Mouse (Mus musculus): ENCODE measurements around the gene Clec16a.

The Clec16a gene

DNA sequence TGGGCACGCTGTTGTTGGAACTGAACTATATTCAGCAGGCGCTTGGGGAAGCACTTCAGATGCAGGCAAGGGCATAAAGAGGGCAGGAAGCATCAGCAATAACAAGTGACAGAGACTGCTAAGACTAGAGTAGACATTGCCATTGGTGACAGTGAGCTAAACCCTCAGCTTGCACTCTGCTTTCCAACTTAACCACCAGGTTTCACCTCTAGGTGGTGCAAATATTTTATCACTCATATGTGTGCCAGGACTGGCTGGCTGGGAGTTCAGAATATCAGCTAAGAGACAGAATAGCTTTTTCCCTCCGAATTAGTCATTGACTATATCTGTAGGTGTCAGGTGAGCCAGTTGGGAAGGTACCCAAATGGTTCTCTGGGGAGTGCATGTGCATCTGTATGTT lies 41.4 kb downstream of the Clec16a start:
- DNase-seq = peak; percentile 38

DNA sequence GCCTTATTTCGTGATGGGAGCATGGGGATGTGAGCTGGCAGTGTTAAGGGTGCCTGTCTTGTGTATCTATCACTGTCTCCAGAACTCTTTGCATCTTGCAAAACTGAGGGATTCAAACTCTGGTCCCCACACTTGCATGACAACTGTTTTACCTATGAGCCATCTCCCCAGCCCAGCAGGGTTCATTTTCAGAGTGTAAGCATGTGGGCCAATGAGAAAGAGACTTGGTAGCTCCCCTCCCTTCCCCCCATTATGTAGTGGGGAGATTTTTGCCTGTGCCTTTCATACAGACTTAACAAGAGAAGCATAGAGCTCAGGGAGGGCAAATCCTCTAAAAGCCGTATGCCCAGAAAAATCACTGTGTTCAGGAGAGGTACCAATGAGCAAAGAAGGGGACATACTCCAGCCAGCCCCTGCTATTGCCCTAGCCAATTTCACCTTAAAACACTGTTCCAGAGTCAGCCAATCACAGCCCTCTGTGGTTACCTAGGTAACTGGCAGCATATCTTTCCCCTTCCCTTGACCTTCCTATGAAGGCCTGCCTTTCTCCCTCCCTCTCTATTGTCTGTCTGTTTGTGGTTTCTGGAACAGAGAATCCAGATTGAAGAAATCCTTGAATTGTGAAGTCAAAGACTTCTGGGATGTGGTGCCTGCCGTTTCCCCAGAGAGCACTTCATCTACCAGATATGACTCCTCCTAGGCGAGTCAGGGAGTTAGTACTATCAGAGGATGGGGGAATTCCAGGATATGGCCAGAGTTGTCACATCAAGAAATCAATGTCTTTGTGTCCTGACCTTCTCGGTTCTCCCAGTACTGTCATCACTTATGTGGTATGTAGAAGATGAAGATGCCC lies 55.0 kb downstream of the Clec16a start:
- no peak for DNase-seq

DNA sequence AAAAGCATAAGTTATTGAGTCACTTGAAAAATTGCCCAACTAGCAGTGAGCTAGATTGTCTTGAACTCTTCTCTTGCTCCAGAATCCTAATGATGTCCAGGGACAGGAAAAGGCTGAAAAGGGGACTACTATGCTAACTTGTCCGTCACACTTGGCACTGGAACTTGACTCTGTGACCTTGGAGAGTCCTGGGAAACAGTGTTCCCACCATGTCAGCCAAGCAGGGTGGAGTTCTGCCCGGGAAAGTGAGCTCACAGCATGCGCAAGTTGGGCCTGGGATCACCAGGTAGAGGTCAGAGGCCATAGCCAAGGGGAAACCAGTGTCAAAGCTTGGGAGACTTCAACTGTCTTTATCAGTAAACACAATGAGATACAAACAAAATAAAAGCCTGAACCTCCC lies 62.7 kb downstream of the Clec16a start:
- no peak for DNase-seq

DNA sequence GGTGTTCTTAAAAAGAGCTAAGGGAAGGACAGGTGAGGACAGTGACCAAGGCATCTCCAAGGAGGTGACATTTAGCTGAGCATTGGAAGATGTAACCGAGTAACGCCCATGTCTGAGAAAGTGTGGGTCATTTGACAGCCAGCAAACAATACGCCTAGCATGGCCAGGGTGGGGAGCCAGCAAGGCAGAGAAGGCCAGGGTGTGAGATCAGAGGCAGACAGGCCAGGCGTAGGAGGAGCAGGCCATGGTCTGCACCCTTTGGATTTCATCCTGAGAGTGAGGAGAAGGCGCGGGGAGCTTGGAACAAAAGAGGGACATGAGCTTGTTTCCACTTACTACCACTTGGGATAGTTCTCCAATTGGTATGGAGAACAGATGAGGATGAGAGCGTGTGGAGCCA lies 64.8 kb downstream of the Clec16a start:
- no peak for DNase-seq

DNA sequence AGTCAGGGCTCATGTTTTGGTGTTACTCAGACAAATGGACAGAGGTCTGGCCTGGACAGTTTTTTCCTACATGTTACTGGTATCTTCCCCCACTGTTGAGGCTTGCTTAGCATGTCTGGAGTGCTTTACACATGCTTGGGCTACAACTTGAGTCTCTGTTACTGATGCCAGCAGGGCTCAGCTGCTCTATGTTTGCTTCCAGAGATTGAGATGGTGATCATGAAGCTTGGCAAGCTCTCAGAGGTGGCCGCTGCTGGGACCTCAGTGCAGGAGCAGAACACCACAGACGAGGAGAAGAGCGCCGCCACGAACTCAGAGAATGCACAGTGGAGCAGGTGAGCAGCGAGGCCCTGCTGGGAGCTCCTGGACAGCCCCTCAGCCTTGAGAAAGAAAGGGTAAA lies 65.7 kb downstream of the Clec16a start:
- DNase-seq = no peak

DNA sequence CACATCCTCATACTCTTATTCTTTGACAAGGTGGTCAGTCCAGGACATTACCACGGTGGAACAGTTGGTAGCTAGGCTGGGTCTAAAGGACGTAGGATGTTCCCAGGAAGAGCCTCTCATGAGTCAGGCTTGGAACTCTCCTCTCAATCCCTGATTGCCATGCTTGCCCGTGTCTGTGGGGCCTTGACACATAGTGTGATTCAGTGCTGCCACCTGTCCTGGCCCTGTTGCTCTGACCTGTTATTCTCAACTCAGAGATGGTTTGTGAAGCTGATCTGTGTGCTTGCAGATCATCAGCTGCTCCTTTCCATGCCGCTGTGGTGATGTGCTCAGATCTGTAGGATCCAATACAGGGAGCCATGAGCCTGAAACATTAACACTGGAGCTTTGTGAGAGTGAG lies 66.2 kb downstream of the Clec16a start:
- DNase-seq = no peak

DNA sequence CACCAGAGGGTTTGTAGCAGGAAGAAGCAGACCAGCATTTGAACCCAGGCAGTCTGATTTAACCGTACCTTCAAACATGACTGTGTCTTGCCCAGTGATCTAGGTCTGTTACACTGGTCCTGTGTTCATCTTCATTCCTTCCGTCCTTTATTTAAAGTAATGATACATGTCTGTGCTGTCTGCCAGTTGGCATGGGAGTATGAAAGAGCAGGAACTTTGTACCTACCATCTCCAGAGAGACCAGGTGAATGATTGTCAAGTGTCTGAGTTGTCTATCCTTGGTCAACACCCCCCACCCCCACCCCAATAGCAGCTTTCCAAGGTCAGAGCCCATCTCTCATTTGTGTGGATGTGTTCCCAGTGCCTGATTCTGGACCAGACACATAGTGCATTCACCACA lies 68.9 kb downstream of the Clec16a start:
- no peak for DNase-seq

DNA sequence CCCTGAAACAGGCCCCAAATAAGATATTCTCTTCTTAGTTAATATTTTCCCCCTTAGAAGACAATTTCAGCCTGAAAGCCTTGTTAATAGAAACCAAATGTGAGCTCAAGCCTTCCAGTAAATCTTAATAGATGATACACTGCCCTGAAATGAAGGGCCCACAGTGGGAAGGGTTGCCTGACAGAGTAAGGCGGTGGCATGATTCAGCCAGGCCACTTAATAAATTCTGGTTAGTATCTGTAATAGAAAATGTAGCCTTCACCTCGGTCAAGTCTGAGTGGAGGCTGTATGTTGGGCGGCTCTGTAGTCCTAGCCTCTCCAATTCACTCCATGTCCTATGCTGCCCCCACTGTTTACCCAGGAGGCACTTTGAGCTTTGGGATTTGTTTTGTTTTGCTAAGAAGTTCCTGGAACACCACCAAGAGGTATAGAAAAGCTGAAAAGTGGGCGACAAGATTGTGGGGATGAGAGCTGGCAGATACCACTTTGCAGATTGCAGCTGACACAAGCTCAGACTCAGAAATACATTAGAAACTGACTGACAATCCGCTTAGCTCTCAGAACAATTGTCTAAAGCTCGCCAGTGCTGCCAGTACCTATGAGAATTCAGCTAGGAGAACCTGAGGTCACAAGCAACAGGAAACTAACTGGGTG lies 75.9 kb downstream of the Clec16a start:
- no peak for DNase-seq

DNA sequence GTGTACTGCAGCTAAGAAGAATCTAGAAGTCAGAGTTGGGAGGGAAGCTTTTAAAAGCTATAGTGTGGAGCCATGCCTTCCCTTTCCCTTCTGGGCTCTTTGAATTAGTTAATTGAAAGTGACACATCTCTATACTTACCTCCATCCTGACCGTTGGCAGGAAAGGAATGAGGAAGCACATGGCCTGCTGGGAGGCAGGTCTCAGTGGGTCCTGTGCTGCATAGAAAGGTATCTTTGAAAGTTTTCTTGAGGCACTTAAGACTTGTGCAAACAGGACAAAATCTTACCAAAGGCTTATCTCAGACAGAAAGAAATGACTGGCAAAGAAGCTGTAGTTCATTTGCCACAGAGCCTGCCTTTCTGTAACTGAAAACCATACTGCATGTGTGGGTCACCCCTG lies 76.6 kb downstream of the Clec16a start:
- no peak for DNase-seq

DNA sequence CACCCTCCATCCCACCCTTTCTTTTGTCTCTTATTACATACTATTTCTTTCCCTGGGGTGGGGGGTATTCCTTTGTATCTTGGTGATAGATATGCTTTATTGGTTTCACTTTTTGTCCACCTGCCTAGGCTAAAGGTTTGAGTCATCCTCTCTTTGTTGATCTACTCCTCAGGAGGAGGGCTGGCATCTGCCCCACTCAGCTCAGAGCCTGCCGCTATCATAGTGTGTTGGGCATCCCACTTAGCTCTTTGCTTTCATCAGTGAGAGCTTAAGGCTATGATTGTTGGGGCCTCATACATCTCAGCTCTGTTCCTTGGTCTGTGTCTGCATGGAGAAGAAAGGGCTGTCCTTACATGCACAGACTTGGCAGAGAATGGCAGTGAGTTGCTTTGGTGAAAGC lies 81.0 kb downstream of the Clec16a start:
- DNase-seq = no peak

DNA sequence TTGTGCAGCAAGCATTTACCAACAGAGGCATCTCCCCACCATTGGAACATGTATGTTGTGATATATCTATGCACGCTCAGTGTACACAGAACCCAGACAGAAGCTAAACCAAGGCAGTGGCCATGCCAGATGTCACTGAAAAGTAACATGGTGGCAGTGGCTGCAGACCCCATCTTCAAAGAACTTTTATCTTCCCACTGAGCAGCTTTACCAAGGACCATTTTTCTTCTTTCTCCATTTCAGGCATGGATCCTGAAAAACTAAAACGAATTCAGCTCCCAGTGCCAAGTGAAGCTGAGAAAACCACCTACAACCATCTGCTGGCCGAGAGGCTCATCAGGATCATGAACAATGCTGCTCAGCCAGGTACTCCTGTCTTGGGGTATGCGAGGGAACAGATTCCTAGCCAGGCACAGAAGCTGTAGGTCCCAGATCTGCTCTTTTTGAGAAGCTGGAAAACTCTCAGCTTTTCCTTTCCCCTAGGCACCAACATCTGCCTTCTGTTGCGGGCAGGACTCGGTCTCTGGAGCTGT lies 82.1 kb downstream of the Clec16a start:
- DNase-seq = no peak

DNA sequence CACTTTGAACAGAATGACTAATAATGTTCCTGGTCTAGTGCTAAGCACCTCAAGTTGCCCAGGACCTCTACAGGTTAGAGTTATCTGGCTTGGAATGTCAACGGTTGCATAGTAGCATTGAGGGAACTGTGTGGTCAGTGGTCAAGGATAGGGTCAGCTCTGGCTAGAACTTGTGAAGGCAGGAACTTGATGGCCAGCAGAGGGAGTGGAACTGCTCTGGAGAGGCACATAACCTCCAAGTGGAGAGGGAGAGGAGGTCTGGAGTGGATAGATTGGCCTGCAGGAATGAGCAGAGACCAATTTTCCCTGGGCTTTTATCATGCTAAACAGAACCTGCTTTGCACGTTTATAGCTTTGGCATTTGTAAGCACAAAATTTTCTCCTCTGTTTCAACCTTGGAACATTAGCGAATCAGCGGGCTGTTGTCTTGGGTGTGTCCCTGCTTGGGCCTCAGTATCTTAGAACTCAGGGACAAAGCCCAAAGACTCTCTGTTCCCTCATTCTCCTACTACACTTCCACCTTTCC lies 83.0 kb downstream of the Clec16a start:
- DNase-seq = no peak

DNA sequence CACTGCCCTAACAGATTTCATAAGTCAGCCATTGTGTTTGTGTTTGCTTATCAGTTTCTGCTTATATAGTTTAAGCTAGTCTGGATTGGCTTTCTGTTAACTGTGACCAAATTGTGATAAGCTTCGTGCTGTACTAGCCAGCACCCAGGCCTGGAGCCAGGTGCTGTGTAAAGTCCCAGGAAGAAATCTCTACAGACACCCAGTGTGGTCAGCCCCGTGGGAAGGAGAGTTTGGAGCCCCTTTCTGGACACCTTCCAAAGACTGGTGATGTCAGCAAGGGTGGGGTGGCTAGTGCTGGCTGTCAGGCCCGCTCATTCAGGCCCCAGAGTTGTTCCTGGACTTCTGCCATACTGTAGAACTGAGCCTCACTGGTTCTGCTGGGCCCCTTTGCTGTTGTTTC lies 83.8 kb downstream of the Clec16a start:
- DNase-seq = peak; percentile 55

DNA sequence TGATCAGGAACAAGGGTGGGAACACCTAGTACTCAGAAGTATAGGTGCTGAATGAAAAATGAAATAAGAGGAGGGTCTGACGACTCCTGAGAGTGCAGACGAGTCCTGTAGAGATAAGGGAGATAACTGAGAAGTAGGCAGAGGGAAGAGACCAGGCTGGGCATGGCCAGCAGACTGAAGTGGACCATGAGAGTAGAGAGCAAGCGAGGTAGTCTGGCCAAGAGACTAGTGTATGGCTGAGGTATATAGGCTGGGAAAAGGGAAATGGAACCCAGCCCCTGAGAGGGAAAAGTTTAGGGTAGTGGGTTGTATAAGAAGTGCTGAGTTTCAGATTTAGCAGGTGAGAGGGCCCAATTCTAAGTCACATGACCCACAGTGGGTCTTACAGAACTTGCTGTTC lies 84.2 kb downstream of the Clec16a start:
- DNase-seq = no peak

DNA sequence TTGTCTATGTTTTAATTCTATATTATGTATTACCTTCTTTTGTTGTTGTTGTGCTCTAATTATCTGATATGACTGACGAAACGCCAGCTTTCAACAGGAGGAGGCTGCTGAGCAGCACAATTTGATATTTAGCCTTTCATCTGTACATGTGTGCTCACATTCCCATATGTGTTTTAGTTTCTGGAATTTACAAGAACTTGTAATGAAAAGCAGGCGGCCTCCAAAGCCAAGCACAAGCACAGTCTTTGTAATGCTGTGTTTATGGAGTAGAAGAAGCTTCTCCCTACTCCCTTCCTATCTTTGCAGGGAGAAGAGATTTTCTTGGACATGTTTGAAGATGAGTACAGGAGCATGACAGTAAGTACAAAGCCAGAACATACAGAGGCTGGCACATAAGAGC lies 89.8 kb downstream of the Clec16a start:
- DNase-seq = no peak

DNA sequence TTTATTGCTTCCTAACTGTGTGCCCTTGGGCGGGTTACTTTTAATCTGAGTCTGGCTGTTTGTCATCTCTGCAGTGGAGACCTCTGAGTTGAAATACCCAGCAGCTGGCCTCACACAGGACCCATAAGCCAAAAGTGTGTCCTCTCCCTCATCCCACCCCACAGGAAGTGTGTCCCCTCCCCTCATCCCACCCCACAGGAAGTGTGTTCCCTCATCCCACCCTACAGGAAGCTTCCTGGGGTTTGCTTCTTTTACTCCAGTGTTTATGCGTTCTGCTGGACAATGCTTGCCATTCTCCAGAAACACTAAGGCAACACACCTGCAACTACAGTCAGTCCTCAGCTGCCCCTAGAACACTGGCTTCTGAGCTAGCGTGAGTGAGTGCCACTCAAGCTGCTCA lies 92.8 kb downstream of the Clec16a start:
- no peak for DNase-seq

DNA sequence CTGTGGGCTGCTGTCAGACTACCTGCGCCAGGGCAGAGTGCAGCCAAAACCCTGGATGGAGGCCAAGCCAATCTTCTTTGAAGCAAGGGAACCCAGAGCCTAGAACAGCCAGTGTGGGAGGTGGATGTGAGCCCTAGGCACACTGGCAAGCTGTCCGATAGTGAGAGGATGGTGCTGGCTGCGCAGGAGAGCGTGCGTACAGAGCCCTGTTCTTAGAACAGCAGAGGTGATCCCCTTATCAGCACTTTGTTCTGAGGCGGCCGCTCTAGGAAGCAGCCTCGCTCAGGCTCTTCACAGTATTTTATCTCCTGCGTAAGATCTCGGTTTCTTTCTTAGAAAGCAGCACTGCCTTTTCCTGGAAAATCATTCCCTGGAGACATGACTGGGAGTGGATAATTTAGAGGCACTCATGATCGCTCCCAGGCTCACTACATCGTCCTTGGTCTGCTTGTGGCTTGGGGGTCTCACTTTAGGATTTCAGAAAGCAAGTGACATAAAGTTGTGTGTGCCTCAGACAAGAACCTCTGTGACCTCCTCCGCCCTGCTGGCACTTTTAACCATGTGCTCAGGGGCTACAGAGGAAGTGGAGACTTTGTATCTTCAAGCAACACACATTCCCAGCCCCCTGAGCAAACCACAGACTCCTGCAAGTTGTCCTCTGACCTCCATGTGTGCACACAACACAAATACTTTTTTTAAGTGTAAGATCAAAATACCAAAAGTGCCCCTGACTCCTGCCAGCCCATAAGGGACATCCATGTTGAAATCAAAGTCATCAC lies 94.2 kb downstream of the Clec16a start:
- DNase-seq = no peak

DNA sequence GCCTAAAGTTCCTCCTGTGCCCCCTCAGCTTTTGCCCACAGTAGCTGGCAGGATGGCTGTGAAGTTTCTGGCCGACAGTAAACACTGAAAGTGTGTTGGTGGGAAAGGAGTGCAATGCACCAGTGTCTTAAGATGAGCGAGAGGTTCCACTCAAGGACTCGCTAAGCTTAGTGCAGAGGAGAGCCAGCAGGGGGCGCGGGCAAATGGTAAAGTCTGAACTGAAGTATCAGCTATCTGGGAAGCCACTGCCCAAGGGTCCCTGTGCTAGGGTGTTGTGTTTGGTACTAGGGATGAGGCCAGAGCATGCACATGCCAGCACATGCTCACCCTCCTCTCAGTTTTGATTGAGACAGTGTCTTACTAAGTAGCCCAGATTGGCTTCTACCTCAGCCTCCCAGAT lies 94.9 kb downstream of the Clec16a start:
- DNase-seq = peak; percentile 93

DNA sequence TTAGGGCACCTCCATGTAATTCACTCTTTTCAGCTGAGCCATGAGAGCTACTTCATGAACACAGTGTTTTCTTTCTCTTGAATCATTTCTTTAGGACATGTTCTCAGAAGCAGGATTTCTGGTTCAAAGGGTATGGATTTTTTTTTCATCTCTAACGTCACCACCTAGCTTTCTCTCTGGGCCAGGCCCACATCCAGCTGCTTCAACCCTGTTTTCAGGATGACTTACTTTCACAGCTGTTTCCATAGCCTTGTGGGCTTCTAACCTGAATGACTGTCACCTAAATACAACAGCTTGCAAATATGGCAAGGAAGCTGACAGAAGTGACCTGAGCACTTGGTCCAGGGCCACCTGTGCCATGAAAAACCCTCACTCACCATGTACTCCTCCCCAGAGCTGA lies 96.0 kb downstream of the Clec16a start:
- no peak for DNase-seq

DNA sequence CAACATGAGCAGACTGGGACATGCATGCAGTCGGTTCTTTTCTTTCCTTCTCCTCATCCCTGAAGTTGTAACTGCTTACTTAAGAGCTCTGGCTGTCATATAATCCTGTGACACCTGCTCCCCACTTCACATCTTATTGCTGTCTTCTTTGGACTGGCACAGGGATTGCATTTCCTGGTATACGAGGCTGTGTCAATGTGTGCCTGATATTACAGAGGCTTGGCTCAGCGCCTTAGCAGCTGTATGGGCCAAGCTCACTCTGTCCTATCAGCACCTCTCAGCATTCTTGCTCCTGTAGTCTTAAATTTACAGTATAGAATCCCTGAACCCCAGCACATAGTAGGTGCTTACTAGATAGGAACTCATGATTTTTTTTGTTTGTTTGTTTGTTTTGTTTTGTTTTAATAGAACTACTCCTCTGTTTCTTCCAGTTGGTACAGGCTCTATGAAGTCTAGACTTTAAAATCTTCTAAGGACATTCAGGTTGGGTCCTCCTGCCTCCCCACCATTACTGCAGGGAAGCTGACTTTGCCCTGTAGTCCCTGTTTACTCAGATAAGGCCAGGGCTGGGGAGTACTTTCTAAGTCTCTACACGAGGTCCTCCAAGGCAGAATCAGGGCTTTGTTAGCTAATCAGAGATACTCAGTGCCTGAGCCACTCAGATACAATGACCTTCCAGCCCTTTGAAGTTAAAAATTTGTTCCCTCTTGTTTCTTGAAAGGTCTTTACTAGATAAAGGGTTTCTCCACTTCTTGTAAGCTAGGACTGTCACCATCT lies 97.9 kb downstream of the Clec16a start:
- no peak for DNase-seq

DNA sequence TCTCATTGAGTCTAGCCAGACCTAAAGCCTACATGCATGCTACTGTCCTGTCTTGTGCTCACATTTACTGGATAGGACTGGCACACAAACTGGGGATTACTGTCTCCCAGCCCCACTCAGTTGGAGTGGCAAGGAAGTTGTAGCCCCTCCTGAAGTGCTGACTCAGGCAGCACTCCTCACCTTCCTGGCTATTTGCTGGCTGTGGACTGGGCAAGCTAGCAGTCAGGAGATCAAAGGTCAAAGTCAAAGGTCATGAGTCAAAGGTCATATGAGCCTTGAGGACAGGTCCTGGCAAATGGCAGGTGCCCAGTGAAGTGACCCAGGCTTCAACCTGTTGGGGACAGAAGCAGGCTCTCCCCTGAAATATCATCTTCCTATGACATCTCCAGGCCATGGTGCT lies 99.1 kb downstream of the Clec16a start:
- DNase-seq = no peak

DNA sequence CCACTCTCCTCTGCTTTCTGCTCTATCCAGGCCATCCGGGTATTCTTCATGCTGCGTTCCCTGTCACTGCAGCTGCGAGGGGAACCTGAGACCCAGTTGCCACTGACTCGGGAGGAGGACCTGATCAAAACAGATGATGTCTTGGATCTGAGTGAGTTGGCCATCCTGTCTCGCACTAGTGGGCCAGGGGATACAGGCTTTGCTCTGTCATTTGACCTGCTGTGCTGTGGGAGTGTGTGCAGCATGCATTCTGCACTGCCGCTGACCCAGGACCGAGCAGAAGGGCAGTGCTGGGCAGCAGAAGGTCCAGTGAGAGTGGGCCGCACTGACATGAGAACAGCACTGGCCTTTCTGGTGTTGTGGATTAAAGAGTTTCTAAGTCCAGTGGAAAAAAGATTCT lies 99.6 kb downstream of the Clec16a start:
- no peak for DNase-seq

DNA sequence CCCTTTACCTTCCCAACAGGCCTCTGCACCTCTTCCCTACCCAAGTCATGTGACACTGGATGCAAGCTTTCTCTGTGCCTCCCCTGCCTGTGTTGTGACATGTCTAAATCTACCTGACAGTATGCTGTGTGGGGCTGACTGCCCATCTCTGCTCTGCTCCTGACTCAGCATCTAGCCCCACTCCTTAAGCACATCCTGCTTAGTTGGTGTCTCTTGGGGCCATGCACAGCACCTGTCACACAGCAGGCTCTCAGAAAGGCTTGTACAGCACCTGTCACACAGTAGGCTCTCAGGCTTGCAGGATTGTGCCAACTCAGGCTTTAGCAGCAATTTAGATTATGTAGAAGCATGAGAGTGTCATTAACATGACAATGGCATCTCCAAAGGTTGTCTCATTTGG lies 106.7 kb downstream of the Clec16a start:
- no peak for DNase-seq

Measured in lung, postnatal 36 days (tissue).